Comparison of ENCODE assay signal across 8 mouse cellular contexts in genomic region chr11:108377680-108378362, GRCm38 (mm10). TPM values are rescaled to one million over a fixed set of nuclear protein-coding genes. Genes with fewer than 3 reads are reported as not detected.
A peak's percentile ranks its signal among the peaks of the same experiment; 100 is the strongest.
DNase-seq lines count a peak whose midpoint lies in the region; ATAC-seq and TF ChIP-seq lines count a peak whose summit lies in the region.

No protein-coding gene starts in this region.

- no peaks in the 10 kb centered on the region for H3K4me1 ChIP-seq in cerebellum, adult 2 months (ENCODE audit: control insufficient read depth, insufficient read depth, low read length)
- H3K4me1 ChIP-seq in hindbrain, embryonic 13.5 days (replicated peaks), result peaks cover 4% of the 10 kb centered on the region; the same call in 1 of the 2 replicates

- no peak for TF ChIP-seq POLR2A in cerebellum, adult 2 months (IDR thresholded peaks at IDR 0.05; ENCODE audit: borderline replicate concordance, insufficient read depth, low read length)

- WGBS in cerebellum, adult 2 months, result 19% methylated on average over 19 of the region's 19 CpGs
- 37% methylated on average over 19 of the region's 19 CpGs for WGBS in hindbrain, embryonic 13.5 days

- ATAC-seq in hindbrain, embryonic 13.5 days (ENCODE audit: low FRiP score), result peak; percentile 75

- 0 out of 2 replicates have a peak overlapping the region, but pooled peaks have one; percentile 4 for H3K4me2 ChIP-seq in hindbrain, embryonic 13.5 days

- peak; percentile 75 for DNase-seq in Muller cell, postnatal 12 days (ENCODE audit: inconsistent ontology term)
- peak; percentile 66 to 72 for DNase-seq in cerebellum, adult 2 months
- peak; percentile 56 to 93 for DNase-seq in frontal cortex, adult 2 months (ENCODE audit: extremely low spot score in 1 of 2, low spot score in 1 of 2)
- peak; percentile 85 to 86 for DNase-seq in layer of hippocampus, postnatal 10 days (ENCODE audit: low spot score in 2 of 2)
- DNase-seq in lung, postnatal 14 days, result peak; percentile 82
- DNase-seq in retina, embryonic 14.5 days (ENCODE audit: low spot score), result peak; percentile 92
- DNase-seq in thymus, postnatal 25 days, result peak; percentile 78

- H3K27me3 ChIP-seq in cerebellum, adult 2 months (ENCODE audit: control insufficient read depth, insufficient read depth, low read length), result no peaks in the 10 kb centered on the region
- H3K27me3 ChIP-seq in hindbrain, embryonic 13.5 days, result no peaks in the 10 kb centered on the region

- TF ChIP-seq CTCF in cerebellum, adult 2 months (IDR thresholded peaks at IDR 0.05; ENCODE audit: borderline replicate concordance, insufficient read depth, low read depth, low read length), result peak; percentile 96

- H3K36me3 ChIP-seq in hindbrain, embryonic 13.5 days, result no peaks in the 10 kb centered on the region

- no peak overlapping the region for H3K9ac ChIP-seq in hindbrain, embryonic 13.5 days

- no peak overlapping the region for H3K4me3 ChIP-seq in cerebellum, adult 2 months (replicated peaks; ENCODE audit: insufficient read depth, low read depth, low read length)
- no peak overlapping the region for H3K4me3 ChIP-seq in hindbrain, embryonic 13.5 days

- no peaks in the 10 kb centered on the region for H3K9me3 ChIP-seq in hindbrain, embryonic 13.5 days

- no peak overlapping the region for H3K27ac ChIP-seq in cerebellum, adult 2 months (ENCODE audit: insufficient read depth, low read length)
- H3K27ac ChIP-seq in hindbrain, embryonic 13.5 days, result no peak overlapping the region

RNA-seq across cellular contexts. Expression of gene Prkca, which starts 34.1 kb away (rescaled TPM):
- 16.8 and 19.0 TPM in 2 replicates for polyA plus RNA-seq in cerebellum, adult 2 months (2012; rRNA removed)
- 72.6 and 80.3 TPM in 2 replicates for polyA plus RNA-seq in frontal cortex, adult 2 months (2012; rRNA removed)
- 7.1 and 7.7 TPM in 2 replicates for polyA plus RNA-seq in hindbrain, embryonic 13.5 days (2015; fragmentation: Nextera tagmentation; extraction: Ambion mirVana)
- total RNA-seq in layer of hippocampus, postnatal 10 days (2021), result 100 to 1,000 TPM; 134 to 136 TPM

RNA-seq across cellular contexts. Expression of gene Apoh, which starts 34.7 kb away (rescaled TPM):
- 0.82 and 1.5 TPM in 2 replicates for polyA plus RNA-seq in cerebellum, adult 2 months (2012; rRNA removed)
- 0.62 and 0.67 TPM in 2 replicates for polyA plus RNA-seq in frontal cortex, adult 2 months (2012; rRNA removed)
- 0.14 and 0.66 TPM in 2 replicates for polyA plus RNA-seq in hindbrain, embryonic 13.5 days (2015; fragmentation: Nextera tagmentation; extraction: Ambion mirVana)
- under 1 TPM in 1 of 2 experiments, not detected in 1; 0.58 TPM for total RNA-seq in layer of hippocampus, postnatal 10 days (2021)

RNA-seq across cellular contexts. Expression of gene Cep112, which starts 47.2 kb away (rescaled TPM):
- polyA plus RNA-seq in cerebellum, adult 2 months (2012; rRNA removed), result 1.3 and 3.3 TPM in 2 replicates
- polyA plus RNA-seq in frontal cortex, adult 2 months (2012; rRNA removed), result 5.9 and 7.4 TPM in 2 replicates
- polyA plus RNA-seq in hindbrain, embryonic 13.5 days (2015; fragmentation: Nextera tagmentation; extraction: Ambion mirVana), result 11.2 and 12.0 TPM in 2 replicates
- 10 to 100 TPM; 16.1 to 19.6 TPM for total RNA-seq in layer of hippocampus, postnatal 10 days (2021)
